ENCODE assay signal across 14 mouse cellular contexts in the genomic region with DNA sequence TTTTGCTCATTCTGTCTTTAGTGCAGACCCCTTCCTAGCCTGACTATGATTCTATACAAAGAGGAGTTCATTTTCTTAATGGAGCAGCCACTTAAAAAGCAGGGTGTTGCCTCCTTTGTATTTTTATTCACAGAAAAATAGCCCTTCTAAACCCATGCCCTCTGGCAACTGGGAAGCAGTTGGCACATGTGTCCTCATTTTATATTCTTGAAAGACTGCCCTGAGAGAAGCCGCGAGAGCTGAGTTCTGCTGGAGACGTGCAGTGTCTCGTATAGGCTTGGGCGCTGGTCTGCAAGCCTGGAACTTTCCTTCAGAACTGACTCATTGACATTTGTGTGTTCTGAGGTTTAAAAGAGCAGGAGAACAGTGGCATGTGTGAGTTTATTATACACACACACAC.
DNase-seq lines count a peak whose midpoint lies in the region; ATAC-seq lines count a peak whose summit lies in the region.
"Had no signal": no experiment of that assay in that cellular context is flagged by ENCODE, and none has a peak within 500 bp of the region (broad histone marks: within the 10 kb centered on the region; RNA-seq: fewer than 3 reads in every experiment).

No protein-coding gene starts in this region.

- H3K4me2 ChIP-seq in forebrain, embryonic 13.5 days = no peak overlapping the region
- no peak overlapping the region for H3K4me2 ChIP-seq in midbrain, embryonic 13.5 days (replicated peaks)

- H3K27ac ChIP-seq in forebrain, embryonic 13.5 days = peak overlapping the region; percentile 55
- no peak overlapping the region for H3K27ac ChIP-seq in forebrain, embryonic 10.5 days
- H3K27ac ChIP-seq in midbrain, embryonic 13.5 days = peak overlapping the region; percentile 12; the same call in 1 of the 2 replicates
- H3K27ac ChIP-seq: gastrocnemius, adult 2 months; left cerebral cortex, adult 2 months had no signal

- H3K4me1 ChIP-seq in forebrain, embryonic 13.5 days = peaks cover 13% of the 10 kb centered on the region
- peaks cover 8% of the 10 kb centered on the region; the same call in 1 of the 2 replicates for H3K4me1 ChIP-seq in forebrain, embryonic 10.5 days
- H3K4me1 ChIP-seq in midbrain, embryonic 13.5 days (replicated peaks) = 0 out of 2 replicates have a peak, but pooled peaks cover 5% of the 10 kb centered on the region

- intact Hi-C loops in left cerebral cortex, postnatal 25 days (cut with DNase I) = loop anchor here (2.0 to 5.0 kb wide), 2 partner anchors 76 to 225 kb away; a partner anchor contains a TSS

- DNase-seq in forebrain, embryonic 10.5 days (ENCODE audit: extremely low spot score, low spot score) = no peak
- DNase-seq in retina, postnatal 1 day = peak; percentile 21
- no peak for DNase-seq in retina, embryonic 14.5 days (ENCODE audit: low spot score)
- DNase-seq in left cerebral cortex, postnatal 25 days (ENCODE audit: low spot score in 2 of 2) = no peak
- no peak for DNase-seq in thymus, postnatal 10 days (ENCODE audit: low spot score in 2 of 2)
- DNase-seq: adrenal gland, postnatal 25 days; lung, postnatal 4 days; right cerebral cortex, postnatal 14 days had no signal

- no peaks in the 10 kb centered on the region for H3K27me3 ChIP-seq in forebrain, embryonic 13.5 days
- no peaks in the 10 kb centered on the region for H3K27me3 ChIP-seq in forebrain, embryonic 10.5 days (ENCODE audit: poor library complexity, severe bottlenecking)
- no peaks in the 10 kb centered on the region for H3K27me3 ChIP-seq in midbrain, embryonic 13.5 days

- ATAC-seq in forebrain, embryonic 13.5 days = peak; percentile 69
- 0 out of 2 replicates have a peak, but pooled peaks have one; percentile 5 for ATAC-seq in midbrain, embryonic 13.5 days
- ATAC-seq in frontal cortex, adult (ENCODE audit: low TSS enrichment) = no peak

- no peaks in the 10 kb centered on the region for H3K36me3 ChIP-seq in forebrain, embryonic 13.5 days (ENCODE audit: poor library complexity, severe bottlenecking)
- 0 out of 2 replicates have a peak, but pooled peaks cover 3% of the 10 kb centered on the region for H3K36me3 ChIP-seq in forebrain, embryonic 10.5 days (replicated peaks)
- no peaks in the 10 kb centered on the region for H3K36me3 ChIP-seq in midbrain, embryonic 13.5 days

- WGBS in forebrain, embryonic 13.5 days = 52% methylated on average over 5 of the region's 5 CpGs
- 91% methylated on average over 5 of the region's 5 CpGs for WGBS in forebrain, embryonic 10.5 days
- 69% methylated on average over 5 of the region's 5 CpGs for WGBS in midbrain, embryonic 13.5 days

- H3K9ac ChIP-seq in forebrain, embryonic 13.5 days = no peak overlapping the region
- H3K9ac ChIP-seq in midbrain, embryonic 13.5 days (replicated peaks) = no peak overlapping the region

- H3K4me3 ChIP-seq in forebrain, embryonic 13.5 days = no peak overlapping the region
- no peak overlapping the region for H3K4me3 ChIP-seq in forebrain, embryonic 10.5 days
- no peak overlapping the region for H3K4me3 ChIP-seq in midbrain, embryonic 13.5 days (replicated peaks)
- H3K4me3 ChIP-seq: gastrocnemius, adult 2 months; left cerebral cortex, adult 2 months; myocyte had no signal

- no peaks in the 10 kb centered on the region for H3K9me3 ChIP-seq in forebrain, embryonic 13.5 days (replicated peaks)
- no peaks in the 10 kb centered on the region for H3K9me3 ChIP-seq in forebrain, embryonic 10.5 days
- H3K9me3 ChIP-seq in midbrain, embryonic 13.5 days = no peaks in the 10 kb centered on the region
